Mouse (Mus musculus) spleen, embryonic (tissue): ENCODE data around the gene Ntn5.

Experiments used
- CTCF ChIA-PET: fragments of 350-600 bp; sonication (Branson Sonifier 250); formaldehyde crosslinking; loops from one replicate; lab custom pipeline; 2022; lab: Charles Lee

Ntn5 gene

DNA sequence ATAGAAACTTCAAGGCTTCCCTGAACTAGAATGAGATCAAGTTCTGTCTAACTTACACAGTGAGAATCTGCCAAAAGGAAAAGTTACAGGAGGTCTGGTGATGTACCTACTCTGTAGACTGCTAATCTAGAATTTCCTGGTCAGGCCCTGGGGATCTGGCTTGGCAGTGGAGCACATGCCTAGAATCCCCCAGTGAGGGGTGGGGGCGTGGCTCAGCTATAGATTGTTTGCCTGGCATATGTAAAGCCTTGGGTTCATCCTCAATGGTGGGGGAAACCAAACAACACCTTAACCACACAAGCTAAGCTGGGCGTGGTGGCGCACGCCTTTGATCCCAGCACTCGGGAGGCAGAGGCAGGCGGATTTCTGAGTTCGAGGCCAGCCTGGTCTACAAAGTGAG lies 14.1 kb downstream of the Ntn5 start:
- CTCF ChIA-PET: interaction anchor here (0.6 kb wide), 1 partner anchor 1387 kb away, joined by 3 read pairs; no protein-coding TSS in a partner anchor

- CTCF ChIA-PET: interaction anchor here (0.8 kb wide), 1 partner anchor 250 kb away, joined by 3 read pairs; no protein-coding TSS in a partner anchor
These were observed 15.8 kb downstream of the Ntn5 start, which contains the start of gene Car11 for GRCm38 (mm10) chr7:45699523-45700141. Car11 (plus strand) TSS chr7:45699843.

- CTCF ChIA-PET: interaction anchor here (0.8 to 1.2 kb wide), 2 partner anchors 18 to 251 kb away, joined by 3 read pairs; no protein-coding TSS in a partner anchor
These were observed 16.6 kb downstream of the Ntn5 start for GRCm38 (mm10) chr7:45700301-45701015.

DNA sequence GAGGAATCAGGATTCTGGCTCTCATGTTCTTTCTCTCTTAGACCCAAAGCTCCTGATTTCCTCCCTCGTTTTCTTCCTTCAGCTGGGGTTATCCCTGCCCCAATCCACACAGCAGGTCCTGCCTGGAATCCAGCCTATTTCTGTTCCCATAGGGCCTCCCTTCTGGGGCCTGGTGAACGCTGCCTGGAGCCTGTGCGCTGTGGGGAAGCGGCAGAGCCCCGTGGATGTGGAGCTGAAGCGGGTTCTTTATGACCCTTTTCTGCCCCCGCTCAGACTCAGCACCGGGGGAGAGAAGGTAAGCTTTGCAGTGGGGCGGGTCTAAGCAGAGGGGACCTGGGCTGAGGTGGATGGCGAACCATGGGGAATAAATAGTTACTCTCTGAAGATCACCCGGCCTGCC lies 17.2 kb downstream of the Ntn5 start:
- CTCF ChIA-PET: interaction anchor here (1.2 kb wide), 1 partner anchor 19 kb away, joined by 3 read pairs; no protein-coding TSS in a partner anchor

DNA sequence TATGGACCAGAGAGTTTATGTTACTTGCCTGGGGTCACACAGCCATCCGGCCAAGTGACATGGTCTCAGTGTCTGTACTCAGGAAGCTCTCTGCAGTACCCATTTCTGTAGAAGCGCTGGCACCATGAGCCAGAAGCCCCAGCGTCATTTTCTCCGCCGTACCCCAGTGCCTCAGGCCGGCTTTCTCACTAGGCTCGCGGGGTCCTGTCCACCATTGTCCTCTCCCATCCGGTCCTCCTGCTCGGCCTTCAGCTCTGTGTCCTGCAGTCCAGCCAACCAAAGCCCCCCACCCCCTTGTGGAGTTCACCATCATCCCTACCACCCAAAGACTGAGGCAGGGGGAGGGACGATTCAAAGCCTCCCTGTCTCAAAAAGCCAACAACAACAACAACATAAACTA lies 17.8 kb downstream of the Ntn5 start:
- CTCF ChIA-PET: no interaction called here

GRCm38 (mm10) chr7:45702316-45702715 lies 18.5 kb downstream of the Ntn5 start:
- CTCF ChIA-PET: no interaction called here

DNA sequence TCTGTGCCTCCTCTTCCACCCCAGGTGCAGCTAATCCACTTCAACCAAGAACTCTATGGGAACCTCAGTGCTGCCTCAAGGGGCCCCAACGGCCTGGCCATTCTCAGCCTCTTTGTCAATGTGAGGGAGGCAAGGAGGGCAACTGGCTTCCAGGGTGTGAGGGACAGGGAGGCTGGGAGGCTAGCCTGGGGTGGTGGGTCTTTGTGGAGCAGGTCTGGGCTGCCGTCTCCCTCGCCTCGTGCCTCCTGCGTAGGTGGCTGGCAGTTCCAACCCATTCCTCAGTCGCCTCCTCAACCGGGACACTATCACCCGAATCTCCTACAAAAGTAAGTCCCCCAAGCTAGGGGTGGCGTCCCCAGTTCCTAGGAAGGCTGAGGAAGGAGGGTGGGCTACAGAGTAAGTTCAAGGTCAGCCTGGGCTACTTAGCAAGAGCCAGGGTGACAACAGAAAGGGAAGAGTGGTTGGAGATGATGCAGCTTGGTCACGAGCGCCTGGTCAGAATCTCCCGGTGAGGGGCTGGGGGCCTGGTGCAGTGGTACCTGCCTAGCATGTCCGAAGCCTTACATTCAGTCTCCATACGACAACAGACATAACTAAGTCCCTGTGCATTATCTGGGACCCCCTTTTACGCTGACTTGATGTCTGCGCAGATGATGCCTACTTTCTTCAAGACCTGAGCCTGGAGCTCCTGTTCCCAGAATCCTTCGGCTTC lies 19.1 kb downstream of the Ntn5 start:
- CTCF ChIA-PET: no interaction called here

DNA sequence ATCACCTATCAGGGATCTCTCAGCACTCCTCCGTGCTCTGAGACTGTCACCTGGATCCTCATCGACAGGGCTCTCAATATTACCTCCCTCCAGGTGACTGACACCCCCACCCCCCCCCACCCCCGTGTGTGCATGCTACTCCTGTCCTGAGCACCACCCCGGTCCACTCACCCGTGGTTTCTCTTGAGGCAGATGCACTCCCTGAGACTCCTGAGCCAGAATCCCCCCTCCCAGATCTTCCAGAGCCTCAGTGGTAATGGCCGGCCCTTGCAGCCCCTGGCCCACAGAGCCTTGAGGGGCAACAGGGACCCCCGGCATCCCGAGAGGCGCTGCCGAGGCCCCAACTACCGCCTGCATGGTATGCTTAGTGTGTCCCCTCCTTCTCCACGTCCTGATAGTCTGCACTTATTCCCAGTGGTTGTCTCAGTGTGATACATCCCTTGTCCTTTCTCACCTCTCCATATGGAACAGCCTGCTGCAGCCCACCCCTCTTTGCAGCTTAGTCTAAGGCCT lies 19.8 kb downstream of the Ntn5 start:
- CTCF ChIA-PET: interaction anchor here (1.1 to 1.4 kb wide), 2 partner anchors 14 to 20 kb away, joined by 3 to 4 read pairs; partner anchors contain the start of genes Ntn5 and Sphk2

- CTCF ChIA-PET: interaction anchor here (1.1 to 1.4 kb wide), 2 partner anchors 13 to 21 kb away, joined by 3 to 4 read pairs; partner anchors contain the start of genes Ntn5 and Sphk2
These were observed 20.3 kb downstream of the Ntn5 start for GRCm38 (mm10) chr7:45704046-45704559.

GRCm38 (mm10) chr7:45704730-45705442 lies 21.1 kb downstream of the Ntn5 start, which contains the start of gene Dbp:
Dbp (plus strand) TSS chr7:45705088.
- CTCF ChIA-PET: interaction anchor here (0.6 to 1.4 kb wide), 4 partner anchors 9 to 688 kb away, joined by 3 to 4 read pairs (median 3); partner anchors contain the start of genes Ntn5, Scaf1 and Sphk2

DNA sequence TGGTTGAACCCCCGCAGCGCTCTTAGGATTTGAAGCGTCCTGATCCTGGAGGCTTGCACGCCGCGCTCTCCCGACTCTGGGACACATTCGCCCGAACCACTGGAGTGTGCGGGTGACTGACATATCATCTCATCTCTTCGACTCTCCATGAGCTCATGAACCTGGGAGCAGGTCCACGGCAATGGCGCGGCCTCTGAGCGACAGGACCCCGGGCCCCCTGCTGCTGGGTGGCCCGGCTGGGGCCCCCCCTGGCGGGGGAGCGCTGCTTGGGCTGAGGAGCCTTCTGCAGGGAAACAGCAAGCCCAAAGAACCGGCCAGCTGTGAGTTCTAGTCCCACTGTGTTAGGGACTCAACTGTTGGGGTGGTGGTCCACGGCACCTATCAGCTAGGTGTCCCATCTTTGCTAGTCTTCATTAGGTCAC lies 21.6 kb downstream of the Ntn5 start:
- CTCF ChIA-PET: interaction anchor here (1.1 kb wide), 1 partner anchor 9 kb away, joined by 3 read pairs; no protein-coding TSS in a partner anchor

- CTCF ChIA-PET: interaction anchor here (1.1 kb wide), 1 partner anchor 8 kb away, joined by 3 read pairs; no protein-coding TSS in a partner anchor
These were observed 22.1 kb downstream of the Ntn5 start for GRCm38 (mm10) chr7:45705873-45706281.

DNA sequence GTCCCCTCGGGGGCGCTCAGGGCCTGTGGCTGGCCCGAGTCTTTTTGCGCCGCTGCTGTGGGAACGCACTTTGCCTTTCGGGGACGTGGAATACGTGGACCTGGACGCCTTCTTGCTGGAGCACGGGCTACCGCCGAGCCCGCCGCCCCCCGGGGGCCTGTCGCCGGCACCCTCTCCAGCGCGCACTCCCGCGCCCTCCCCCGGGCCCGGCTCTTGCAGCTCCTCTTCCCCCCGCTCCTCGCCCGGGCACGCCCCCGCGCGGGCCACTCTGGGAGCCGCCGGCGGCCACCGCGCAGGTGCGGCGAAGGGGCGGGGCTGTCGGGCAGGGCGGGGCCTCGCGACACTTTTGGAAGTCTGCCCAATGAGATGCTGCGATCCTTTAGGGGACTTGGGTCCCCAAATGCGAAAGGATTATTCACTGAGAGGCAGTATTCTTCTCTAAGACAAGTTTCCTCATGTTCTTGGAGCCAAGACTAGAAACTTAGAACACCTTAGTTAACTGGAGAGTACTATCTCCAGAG lies 23.0 kb downstream of the Ntn5 start:
- CTCF ChIA-PET: no interaction called here

DNA sequence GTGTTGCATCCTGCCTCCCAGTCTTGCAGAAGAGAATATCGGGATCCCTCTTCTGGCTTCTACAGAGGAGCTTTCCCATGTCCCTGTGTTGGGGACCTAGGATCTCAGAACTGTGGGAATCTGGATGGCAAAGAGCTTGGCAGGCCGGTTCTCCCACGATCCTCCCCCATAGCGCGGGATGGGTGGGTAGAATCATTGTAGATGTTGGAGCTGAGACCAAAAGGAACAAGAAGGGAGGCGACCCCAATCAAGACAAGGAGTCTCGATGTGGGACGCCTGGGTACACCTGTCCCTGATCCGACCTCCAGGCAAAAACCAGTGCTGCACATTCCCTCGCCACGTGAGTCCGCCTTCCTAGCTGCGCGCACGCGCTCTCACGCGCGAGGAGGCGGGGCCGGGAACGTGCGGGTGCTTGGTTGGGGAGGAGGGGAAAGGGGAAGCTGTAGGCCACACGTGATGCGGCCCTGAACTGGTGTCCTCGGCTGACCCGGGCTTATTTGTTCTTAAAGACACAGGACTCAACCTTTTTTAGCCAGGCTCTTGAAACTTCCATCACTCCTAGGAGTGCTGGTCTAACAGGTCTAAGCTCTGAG lies 23.6 kb downstream of the Ntn5 start:
- CTCF ChIA-PET: interaction anchor here (0.6 to 1.8 kb wide), 2 partner anchors 10 to 114 kb away, joined by 6 to 8 read pairs; partner anchors contain the start of gene Sphk2

DNA sequence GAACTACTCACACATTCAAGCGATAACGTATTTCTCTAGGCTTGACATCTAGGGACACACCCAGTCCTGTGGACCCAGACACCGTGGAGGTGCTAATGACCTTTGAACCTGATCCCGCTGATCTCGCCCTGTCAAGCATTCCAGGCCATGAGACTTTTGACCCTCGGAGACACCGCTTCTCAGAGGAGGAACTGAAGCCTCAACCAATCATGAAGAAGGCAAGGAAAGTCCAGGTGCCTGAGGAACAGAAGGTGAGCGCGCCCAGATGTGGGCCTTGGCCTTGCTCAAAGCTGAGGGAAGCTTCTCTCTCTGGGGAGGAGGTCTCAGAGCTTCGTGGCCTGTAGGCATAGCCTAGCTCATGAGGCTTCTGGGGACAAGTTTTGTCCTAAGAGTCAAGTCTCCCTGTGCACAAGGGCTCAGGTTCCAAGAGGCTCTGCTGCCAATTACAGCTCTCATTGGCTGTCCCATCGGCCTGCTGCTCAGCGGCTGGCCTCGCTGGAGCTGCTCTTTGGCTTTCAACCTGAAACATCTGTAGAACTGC lies 24.5 kb downstream of the Ntn5 start:
- CTCF ChIA-PET: interaction anchor here (0.6 to 1.8 kb wide), 4 partner anchors 9 to 115 kb away, joined by 3 to 8 read pairs (median 7); partner anchors contain the start of gene Sphk2

DNA sequence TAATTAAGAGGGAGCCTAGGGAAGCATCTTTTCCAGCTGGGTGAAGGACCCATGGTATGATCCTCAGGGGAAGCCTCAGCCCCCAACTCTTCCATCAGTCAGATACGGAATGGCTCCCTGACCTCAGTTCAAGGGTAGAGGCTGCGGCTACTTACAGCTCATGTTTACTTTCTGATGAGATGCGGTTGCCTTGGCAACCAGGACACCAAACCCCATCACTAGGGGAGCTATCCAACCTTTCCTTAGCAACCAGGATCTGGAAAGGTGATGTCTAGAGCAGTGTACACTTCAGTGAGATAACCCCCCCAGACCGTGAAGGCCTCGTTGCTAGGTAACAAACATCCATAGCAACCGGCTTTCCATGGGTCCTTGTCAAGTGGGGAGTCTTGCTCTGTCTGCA lies 25.2 kb downstream of the Ntn5 start:
- CTCF ChIA-PET: interaction anchor here (1.0 to 1.8 kb wide), 2 partner anchors 8 to 26 kb away, joined by 3 to 8 read pairs; partner anchors contain the start of gene Sphk2

GRCm38 (mm10) chr7:45709677-45710355 lies 26.0 kb downstream of the Ntn5 start:
- CTCF ChIA-PET: no interaction called here

DNA sequence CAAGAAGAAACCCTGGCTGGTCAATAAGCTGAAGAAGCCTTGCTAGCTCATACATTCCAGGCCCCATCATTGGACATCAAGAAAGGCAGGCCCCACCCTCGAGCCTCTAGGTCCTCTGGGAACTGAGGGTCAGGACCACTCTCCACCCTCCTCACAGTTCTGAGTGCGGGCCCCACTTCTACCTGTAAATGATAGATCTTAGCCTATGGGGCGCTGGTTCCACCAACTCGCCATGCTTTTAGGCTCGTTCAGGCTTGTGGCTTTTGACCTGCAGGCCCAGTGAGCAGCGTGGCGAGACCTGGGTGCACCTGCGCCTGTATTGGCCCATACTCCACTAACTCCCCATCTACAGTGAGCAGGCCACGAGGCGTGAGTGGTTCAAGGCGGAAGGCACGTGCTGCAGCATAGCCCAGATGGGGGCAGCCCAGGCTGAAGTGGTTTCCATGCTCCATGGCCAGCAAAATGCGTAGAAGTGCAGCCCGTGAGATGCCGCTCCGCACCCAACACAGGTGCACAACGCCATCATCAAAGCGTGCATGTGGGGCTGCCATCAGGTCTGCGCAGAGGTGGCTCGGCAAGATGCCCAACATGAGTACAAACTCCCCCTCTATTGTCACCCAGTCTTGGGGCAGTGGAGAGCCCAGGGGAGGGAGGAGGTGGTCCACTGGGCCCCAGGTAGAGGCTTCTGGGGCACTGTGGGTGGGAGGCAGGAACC lies 26.8 kb downstream of the Ntn5 start:
- CTCF ChIA-PET: no interaction called here
